Mouse (Mus musculus) lung, embryonic 15.5 days (tissue): ENCODE results near the gene Slc25a44. TPM values are rescaled to one million over a fixed set of nuclear protein-coding genes. Genes with fewer than 3 reads are reported as not detected.
A peak's percentile ranks its signal among the peaks of the same experiment; 100 is the strongest.
"Not testable (repeated sequence)": the region's sequence is repeated elsewhere in the genome, so short reads cannot be mapped to it uniquely, and the experiment has no call there.

Experiments
- ATAC-seq: fragments of 200-750 bp; cut with Nextera tagmentation; 2 replicates; pipeline ENCODE4 v1.8.0; 2017; ENCODE audit warnings: moderate number of reproducible peaks, borderline replicate concordance; ENCODE audit not compliant: low FRiP score, low TSS enrichment; ENCODE audit errors: extremely low read depth
- H3K27ac ChIP-seq: fragments of 300-500 bp; sonication (generic); 2 replicates; pipeline ENCODE4 v1.5.1; 2015; ENCODE audit warnings: moderate library complexity, mild to moderate bottlenecking, inconsistent platforms
- H3K27me3 ChIP-seq: fragments of 300-500 bp; sonication (generic); 2 replicates; pipeline ENCODE4 v1.6.1; 2015; ENCODE audit warnings: inconsistent platforms
- H3K36me3 ChIP-seq: fragments of 300-500 bp; sonication (generic); 2 replicates; pipeline ENCODE4 v1.6.1; 2015; ENCODE audit warnings: inconsistent platforms
- H3K4me1 ChIP-seq: fragments of 300-500 bp; sonication (generic); 2 replicates; pipeline ENCODE4 v1.6.1; 2015; ENCODE audit warnings: inconsistent platforms
- H3K4me2 ChIP-seq: fragments of 300-500 bp; sonication (generic); 2 replicates; pipeline ENCODE4 v1.6.1; 2015; ENCODE audit warnings: inconsistent platforms, mild to moderate bottlenecking, moderate library complexity
- H3K4me3 ChIP-seq: fragments of 300-500 bp; sonication (generic); 2 replicates; pipeline ENCODE4 v1.5.1; 2015; ENCODE audit warnings: mild to moderate bottlenecking, inconsistent platforms
- H3K9ac ChIP-seq: fragments of 300-500 bp; sonication (generic); 2 replicates; pipeline ENCODE4 v1.6.1; 2015; ENCODE audit warnings: inconsistent platforms
- H3K9me3 ChIP-seq: fragments of 300-500 bp; sonication (generic); 2 replicates; pipeline ENCODE4 v1.6.1; 2016; ENCODE audit warnings: inconsistent platforms
- WGBS: fragments of 180-500 bp; shearing (Covaris S2); methylation state at CpG from one replicate; pipeline ENCODE4 v1.1.7; 2015; 5-methylcytosine and 5-hydroxymethylcytosine counted together
- polyA plus RNA-seq: library from polyadenylated mRNA; unstranded; fragments of >200 nt; fragmentation: Nextera tagmentation; extraction: Ambion mirVana; gene quantifications from 2 replicates; pipeline ENCODE4 v1.2.1, GENCODE M21; 2015

The Slc25a44 gene
- polyA plus RNA-seq, 1 experiment from 2014 or later = 14.8 TPM

GRCm38 (mm10) chr3:88448443-88448842 is 23.5 kb upstream of the Slc25a44 start:
- no peak for ATAC-seq
- Histone ChIP-seq H3K27ac (no peak overlapping the region), H3K9ac (no peak overlapping the region), H3K4me1 (peaks cover 8% of the 10 kb centered on the region; the same call in 1 of the 2 replicates), H3K36me3 (no peaks in the 10 kb centered on the region), H3K9me3 (no peaks in the 10 kb centered on the region), H3K27me3 (no peaks in the 10 kb centered on the region; the same call in 1 of the 2 replicates), H3K4me3 (no peak overlapping the region), H3K4me2 (no peak overlapping the region)
- 77% methylated on average over 8 of the region's 8 CpGs for WGBS

DNA sequence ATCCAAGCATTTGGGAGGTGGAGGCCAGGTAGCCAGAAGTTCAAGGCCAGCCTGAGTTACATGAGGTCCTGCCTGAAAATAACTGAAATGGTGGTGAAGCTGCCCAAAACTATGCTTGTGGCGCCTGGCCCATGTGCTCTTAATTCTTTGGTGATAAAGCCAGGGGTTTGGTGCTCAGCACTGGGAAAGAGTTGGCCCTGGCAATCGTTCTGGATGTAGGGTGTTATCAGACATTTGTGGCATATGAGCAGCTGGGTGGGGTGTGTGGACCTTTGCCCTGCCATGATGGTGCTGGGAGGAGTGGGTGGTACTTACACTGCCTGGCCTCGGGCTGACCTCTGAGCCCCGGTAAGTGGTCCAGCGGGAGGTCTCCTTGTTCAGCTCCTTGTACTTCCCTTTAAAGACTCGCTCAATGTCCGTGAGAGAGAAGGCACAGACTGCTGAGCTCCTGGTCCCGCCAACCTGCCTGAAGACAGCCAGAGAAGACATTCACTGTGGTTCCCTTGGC is 22.8 kb upstream of the Slc25a44 start:
- H3K36me3 ChIP-seq = no peaks in the 10 kb centered on the region
- H3K4me2 ChIP-seq = no peak overlapping the region
- no peak for ATAC-seq
- no peaks in the 10 kb centered on the region for H3K9me3 ChIP-seq
- H3K4me1 ChIP-seq = peaks cover 8% of the 10 kb centered on the region; the same call in 1 of the 2 replicates
- H3K9ac ChIP-seq = no peak overlapping the region
- no peaks in the 10 kb centered on the region; the same call in 1 of the 2 replicates for H3K27me3 ChIP-seq
- WGBS = 47% methylated on average over 8 of the region's 8 CpGs
- no peak overlapping the region for H3K4me3 ChIP-seq
- H3K27ac ChIP-seq = no peak overlapping the region

DNA sequence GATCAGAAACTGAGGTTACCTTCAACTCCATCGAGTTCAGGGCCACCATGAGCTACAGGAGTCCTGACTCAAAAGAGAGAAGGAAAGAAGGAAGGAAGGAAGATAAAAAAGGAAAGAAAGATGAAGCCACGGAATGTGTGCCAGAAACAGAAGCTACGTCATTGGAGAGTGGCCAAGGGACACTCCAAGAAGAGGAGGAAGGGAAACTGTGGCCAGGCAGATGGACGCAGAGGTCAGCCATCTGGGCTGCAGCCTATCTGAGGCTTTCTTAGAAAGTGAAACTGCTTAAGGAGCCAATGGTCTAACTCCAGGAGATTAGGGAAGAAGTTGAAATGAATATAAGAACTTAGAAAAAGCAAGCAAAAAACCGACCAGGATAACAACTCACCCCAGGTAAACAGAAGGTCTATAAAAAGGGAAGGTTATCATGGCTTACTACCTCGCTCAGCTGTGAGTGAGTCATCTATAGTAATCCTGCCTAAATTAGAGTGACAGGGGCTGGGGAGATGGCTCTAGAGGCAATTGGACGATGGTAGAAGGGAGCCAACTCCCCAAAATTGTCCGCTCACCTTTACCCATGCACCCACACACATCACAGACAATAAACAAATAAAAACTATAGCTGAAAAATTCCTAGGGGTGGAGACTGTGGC is 21.7 kb upstream of the Slc25a44 start:
- no peak for ATAC-seq
- Histone ChIP-seq H3K4me3 (no peak overlapping the region), H3K4me2 (no peak overlapping the region), H3K9me3 (no peaks in the 10 kb centered on the region), H3K4me1 (peaks cover 10% of the 10 kb centered on the region; the same call in 1 of the 2 replicates), H3K27ac (no peak overlapping the region), H3K9ac (no peak overlapping the region), H3K27me3 (no peaks in the 10 kb centered on the region; the same call in 1 of the 2 replicates), H3K36me3 (no peaks in the 10 kb centered on the region)
- WGBS = 54% methylated on average over 8 of the region's 8 CpGs

DNA sequence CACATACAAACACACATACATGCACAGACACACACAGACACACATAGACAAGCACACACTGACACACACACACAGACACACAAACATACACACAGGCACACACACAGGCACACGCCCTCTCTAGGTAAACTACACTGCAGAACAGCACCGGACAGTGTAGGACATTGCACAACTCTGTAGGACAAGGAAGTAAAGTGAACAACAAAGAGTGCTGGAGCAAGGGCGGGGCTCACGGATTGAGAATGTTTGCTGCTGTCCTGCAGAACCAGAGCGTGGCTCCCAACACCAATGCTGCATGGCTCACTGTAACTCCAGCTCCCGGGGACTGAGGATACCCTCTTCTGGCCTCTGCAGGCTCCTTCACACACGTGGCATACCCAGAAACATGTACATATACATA is 17.9 kb upstream of the Slc25a44 start:
- Histone ChIP-seq H3K36me3 (no peaks in the 10 kb centered on the region), H3K4me1 (peaks cover 18% of the 10 kb centered on the region), H3K27me3 (0 out of 2 replicates have a peak, but pooled peaks cover 3% of the 10 kb centered on the region), H3K9me3 (no peaks in the 10 kb centered on the region), H3K4me3 (no peak overlapping the region), H3K9ac (no peak overlapping the region), H3K4me2 (no peak overlapping the region), H3K27ac (no peak overlapping the region)
- no peak for ATAC-seq
- 60% methylated on average over 7 of the region's 7 CpGs for WGBS

- 75% methylated on average over 12 of the region's 12 CpGs for WGBS
- Histone ChIP-seq H3K4me3 (no peak overlapping the region), H3K4me1 (peaks cover 20% of the 10 kb centered on the region), H3K9ac (no peak overlapping the region), H3K27me3 (0 out of 2 replicates have a peak, but pooled peaks cover 3% of the 10 kb centered on the region), H3K27ac (no peak overlapping the region), H3K9me3 (no peaks in the 10 kb centered on the region), H3K4me2 (no peak overlapping the region), H3K36me3 (no peaks in the 10 kb centered on the region)
- no peak for ATAC-seq
These were observed 17.5 kb upstream of the Slc25a44 start for GRCm38 (mm10) chr3:88442488-88442887.

DNA sequence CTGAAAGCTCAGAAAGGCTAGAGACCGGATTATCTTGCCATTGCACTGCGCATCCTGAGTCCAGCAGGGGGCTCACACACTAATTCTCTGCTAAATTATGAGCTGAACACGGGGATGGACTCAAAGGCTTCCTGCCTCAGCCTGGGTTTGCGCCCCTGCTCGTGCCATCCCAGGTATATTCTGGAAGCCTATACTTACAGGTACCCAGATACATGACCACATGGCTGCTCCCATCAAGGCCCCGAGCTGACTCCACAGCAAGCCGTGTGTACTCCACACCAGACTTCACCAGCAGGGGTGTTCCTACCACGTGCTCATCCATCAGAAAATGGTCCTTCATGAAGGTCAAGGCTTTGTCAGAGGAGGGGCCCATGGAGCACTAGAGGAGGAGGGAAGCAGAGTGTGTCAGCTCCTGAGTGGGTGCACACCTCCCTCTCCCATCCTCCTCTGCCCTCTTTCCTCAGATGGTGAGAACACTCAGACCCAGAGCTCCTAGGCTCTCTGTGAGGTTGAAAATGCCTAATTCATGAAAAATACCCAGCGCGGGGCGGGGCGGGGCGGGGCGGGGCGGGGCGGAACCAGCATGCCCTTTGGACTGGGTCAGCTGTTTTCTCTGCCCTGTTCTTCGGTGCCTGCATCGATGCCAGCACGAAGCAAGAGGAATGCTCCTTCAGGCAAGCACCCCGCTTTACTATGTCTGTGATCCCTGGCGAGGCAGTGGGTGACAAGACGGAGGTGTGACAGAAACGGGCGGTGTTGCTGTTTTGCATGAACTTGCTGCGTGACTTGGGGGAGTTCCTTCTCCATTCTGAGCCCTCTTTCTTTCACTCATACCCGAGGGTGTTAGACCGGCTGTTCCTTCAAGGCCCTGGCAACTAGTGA is 15.8 kb upstream of the Slc25a44 start:
- Histone ChIP-seq H3K4me3 (peak overlapping the region; percentile 10), H3K36me3 (no peaks in the 10 kb centered on the region), H3K9ac (no peak overlapping the region), H3K4me1 (peaks cover 25% of the 10 kb centered on the region), H3K27ac (no peak overlapping the region), H3K9me3 (no peaks in the 10 kb centered on the region), H3K27me3 (0 out of 2 replicates have a peak, but pooled peaks cover 3% of the 10 kb centered on the region), H3K4me2 (peak overlapping the region; percentile 47)
- ATAC-seq = no peak
- 20% methylated on average over 27 of the region's 27 CpGs for whole genome bisulfite sequencing

DNA sequence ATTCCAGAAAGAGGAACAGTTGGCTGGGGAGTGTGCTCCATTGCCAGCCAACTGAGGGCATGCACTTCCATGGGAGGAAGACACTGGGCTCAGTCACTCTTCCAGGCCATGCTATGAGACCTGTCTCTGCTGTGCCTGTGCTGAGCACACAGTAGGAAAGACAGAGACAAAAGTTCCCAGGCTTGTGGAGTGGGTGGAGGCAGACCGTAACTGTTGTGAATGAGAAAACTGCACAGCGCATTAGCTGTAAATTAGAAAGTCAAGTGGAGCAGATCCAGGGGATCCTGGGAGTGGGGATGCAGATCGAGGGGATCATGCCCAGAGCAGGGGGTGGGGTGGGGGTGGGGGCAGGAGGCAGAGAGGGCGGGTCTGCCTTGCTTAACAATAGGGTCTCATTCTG is 14.6 kb upstream of the Slc25a44 start:
- Histone ChIP-seq H3K27ac (no peak overlapping the region), H3K27me3 (0 out of 2 replicates have a peak, but pooled peaks cover 3% of the 10 kb centered on the region), H3K36me3 (no peaks in the 10 kb centered on the region), H3K9me3 (no peaks in the 10 kb centered on the region), H3K4me3 (no peak overlapping the region), H3K9ac (no peak overlapping the region), H3K4me2 (no peak overlapping the region), H3K4me1 (peaks cover 25% of the 10 kb centered on the region)
- no peak for ATAC-seq
- 70% methylated on average over 4 of the region's 4 CpGs for WGBS

DNA sequence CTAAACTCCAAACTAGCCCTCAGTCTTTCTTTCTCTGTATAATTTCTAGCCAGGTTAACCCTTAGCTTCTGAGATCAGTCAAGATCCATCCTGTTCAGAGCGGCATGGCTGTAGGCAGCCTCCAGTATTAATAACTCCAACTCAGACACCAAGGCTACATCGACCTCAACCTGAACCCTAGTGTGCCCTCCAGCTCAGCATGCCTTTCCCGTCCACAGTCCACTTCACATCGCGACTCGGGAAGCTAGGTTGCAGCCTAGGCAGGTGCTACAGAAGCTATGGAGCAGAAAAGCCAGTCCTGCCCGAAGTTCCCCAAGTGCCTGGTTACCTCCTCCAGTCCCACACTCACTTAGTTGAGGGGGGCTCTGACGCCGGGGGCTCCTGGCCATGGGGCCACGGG is 12.5 kb upstream of the Slc25a44 start:
- Histone ChIP-seq H3K9me3 (no peaks in the 10 kb centered on the region), H3K27me3 (0 out of 2 replicates have a peak, but pooled peaks cover 3% of the 10 kb centered on the region), H3K27ac (no peak overlapping the region), H3K4me2 (peak overlapping the region; percentile 77), H3K4me1 (peaks cover 25% of the 10 kb centered on the region), H3K9ac (no peak overlapping the region), H3K4me3 (no peak overlapping the region), H3K36me3 (no peaks in the 10 kb centered on the region)
- 57% methylated on average over 10 of the region's 10 CpGs for WGBS
- no peak for ATAC-seq

DNA sequence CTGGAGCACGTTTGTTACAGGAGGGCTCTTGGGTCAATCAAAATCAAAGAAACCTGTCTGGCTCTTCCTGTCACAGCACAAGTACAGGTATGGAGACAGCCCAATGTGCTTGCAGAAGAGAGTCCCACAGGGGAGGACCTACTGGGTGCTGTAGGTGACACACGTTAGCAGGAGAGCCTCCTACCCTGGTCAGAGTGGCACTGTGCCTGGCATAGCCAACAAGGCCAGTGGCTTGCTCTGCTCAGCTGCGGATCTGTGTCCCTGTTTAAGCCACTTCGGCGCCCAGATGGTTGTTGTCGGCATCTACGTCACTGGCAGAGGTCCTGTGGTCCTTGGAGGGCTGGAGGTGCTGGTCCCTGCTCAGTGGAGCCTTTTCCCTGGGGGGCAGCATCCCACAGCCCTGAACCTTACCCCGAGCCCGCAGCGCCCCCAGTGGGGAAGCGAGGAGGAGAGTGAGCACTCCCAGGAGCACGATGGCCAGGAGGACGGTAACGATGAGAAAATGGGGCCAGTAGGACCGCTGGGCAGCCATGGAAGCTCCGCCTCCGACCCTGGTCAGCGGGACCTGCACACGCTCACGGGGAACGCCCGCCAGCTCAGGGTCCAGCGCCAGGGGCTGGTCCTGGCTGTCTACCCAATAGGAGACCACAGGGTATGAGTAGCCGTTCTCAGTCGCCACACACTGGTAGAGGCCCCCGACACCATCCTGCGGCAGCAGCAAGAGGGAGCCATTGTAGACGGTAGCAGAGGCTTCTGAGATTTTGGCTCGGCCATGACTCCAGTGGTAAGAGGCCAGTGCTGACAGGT is 11.7 kb upstream of the Slc25a44 start:
- peak; percentile 82 for ATAC-seq
- H3K9me3 ChIP-seq = no peaks in the 10 kb centered on the region
- peaks cover 23% of the 10 kb centered on the region for H3K4me1 ChIP-seq
- no peaks in the 10 kb centered on the region for H3K36me3 ChIP-seq
- peak overlapping the region; percentile 77 for H3K4me2 ChIP-seq
- H3K9ac ChIP-seq = peak overlapping the region; percentile 35; the same call in 1 of the 2 replicates
- 7% methylated on average over 29 of the region's 29 CpGs for WGBS
- H3K4me3 ChIP-seq = peak overlapping the region; percentile 36
- 0 out of 2 replicates have a peak, but pooled peaks cover 3% of the 10 kb centered on the region for H3K27me3 ChIP-seq
- H3K27ac ChIP-seq = no peak overlapping the region

DNA sequence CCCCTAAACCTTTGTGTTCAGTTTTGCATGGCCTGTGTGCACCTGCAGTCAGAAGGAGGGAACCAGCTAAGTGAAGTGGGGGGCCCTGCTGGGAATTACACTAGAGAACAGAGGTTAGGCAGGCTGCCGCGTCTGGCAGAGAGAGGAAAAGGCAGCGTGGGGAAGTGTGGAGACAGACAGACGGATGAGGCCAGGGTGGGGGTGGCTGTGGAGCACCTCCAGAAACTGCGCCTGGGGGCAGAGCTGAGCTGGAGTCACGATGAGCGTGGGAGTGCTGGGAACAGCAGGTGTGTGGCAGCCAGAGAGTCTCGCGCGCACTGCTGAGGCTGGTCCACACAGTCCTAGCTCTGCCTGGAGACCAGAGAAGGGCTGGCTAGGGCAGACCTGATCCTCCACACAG is 10.6 kb upstream of the Slc25a44 start:
- H3K9ac ChIP-seq = no peak overlapping the region
- no peaks in the 10 kb centered on the region for H3K36me3 ChIP-seq
- H3K27ac ChIP-seq = no peak overlapping the region
- 0 out of 2 replicates have a peak, but pooled peaks cover 3% of the 10 kb centered on the region for H3K27me3 ChIP-seq
- 50% methylated on average over 10 of the region's 10 CpGs for WGBS
- no peak overlapping the region for H3K4me3 ChIP-seq
- no peak for ATAC-seq
- peaks cover 15% of the 10 kb centered on the region for H3K4me1 ChIP-seq
- H3K4me2 ChIP-seq = no peak overlapping the region
- no peaks in the 10 kb centered on the region for H3K9me3 ChIP-seq

DNA sequence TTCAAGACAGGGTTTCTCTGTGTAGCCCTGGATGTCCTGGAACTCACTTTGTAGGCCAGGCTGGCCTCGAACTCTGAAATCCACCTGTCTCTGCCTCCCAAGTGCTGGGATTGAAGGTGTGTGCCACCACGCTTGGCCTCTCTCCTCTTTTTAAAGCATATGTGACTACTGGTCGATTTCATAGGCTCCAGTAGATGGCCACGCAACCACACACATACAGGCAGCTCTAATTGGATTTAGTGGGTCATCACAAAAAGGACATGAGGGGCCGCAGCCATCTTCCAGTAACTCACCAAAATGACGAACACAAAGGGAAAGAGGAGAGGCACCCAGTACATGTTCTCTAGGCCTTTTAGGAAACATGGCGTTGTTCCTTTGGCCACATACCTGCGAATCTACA is 3.7 kb upstream of the Slc25a44 start:
- not testable (repeated sequence) for H3K27me3 ChIP-seq, H3K27ac ChIP-seq, ATAC-seq, H3K9ac ChIP-seq, H3K4me3 ChIP-seq, H3K4me2 ChIP-seq, H3K9me3 ChIP-seq, H3K36me3 ChIP-seq
- 63% methylated on average over 8 of the region's 8 CpGs for WGBS
- peaks cover 12% of the 10 kb centered on the region for H3K4me1 ChIP-seq
